Mouse (Mus musculus): ENCODE results near the gene Kctd7. TPM values are rescaled to one million over a fixed set of nuclear protein-coding genes. Genes with fewer than 3 reads are reported as not detected.
A peak's percentile ranks its signal among the peaks of the same experiment; 100 is the strongest.

Gene Kctd7
- polyA plus RNA-seq, 1 experiment from 2014 or later: 5.7 TPM

GRCm38 (mm10) chr5:130173012-130173411 lies 28.4 kb downstream of the Kctd7 start:
- Histone ChIP-seq H3K4me1 (replicated peaks; ENCODE audit: control insufficient read depth, insufficient read depth, low read length) (0 out of 2 replicates have a peak, but pooled peaks cover 4% of the 10 kb centered on the region), H3K9me3 (ENCODE audit: control insufficient read depth, low read length) (no peaks in the 10 kb centered on the region), H3K4me3 (ENCODE audit: low read depth, low read length) (no peak overlapping the region), H3K27ac (ENCODE audit: low read depth, low read length) (no peak overlapping the region), H3K36me3 (ENCODE audit: control insufficient read depth, insufficient read depth, low read length) (no peaks in the 10 kb centered on the region), H3K4me2 (replicated peaks; ENCODE audit: low read depth, low read length) (no peak overlapping the region), H3K9ac (ENCODE audit: low read depth, low read length) (no peak overlapping the region), H3K27me3 (ENCODE audit: control insufficient read depth, insufficient read depth, low read length) (no peaks in the 10 kb centered on the region)
- ATAC-seq (ENCODE audit: low FRiP score) (no peak), DNase-seq (ENCODE audit: low spot score) (no peak)
- 85% methylated on average over 4 of the region's 4 CpGs for WGBS

DNA sequence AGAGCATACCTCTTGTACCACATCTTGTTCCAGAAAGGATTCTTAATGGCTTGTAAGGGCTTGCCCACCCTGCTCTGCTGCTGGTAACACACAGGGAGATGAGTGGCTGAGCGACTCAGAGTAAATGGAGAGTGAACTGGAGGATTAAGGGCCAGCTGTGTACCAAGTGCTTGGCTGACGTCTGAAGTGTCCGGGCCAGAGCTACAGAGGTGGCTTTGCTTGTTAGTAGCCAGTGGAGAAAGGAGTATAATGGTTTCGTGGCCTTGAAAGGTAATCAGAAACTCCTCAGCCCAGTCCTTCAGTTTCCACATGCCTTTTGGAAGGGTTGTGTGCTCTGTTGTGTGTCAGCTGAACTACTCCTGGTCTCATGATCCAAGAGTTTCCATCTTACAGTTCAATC lies 33.2 kb downstream of the Kctd7 start:
- Histone ChIP-seq H3K4me1 (replicated peaks; ENCODE audit: control insufficient read depth, insufficient read depth, low read length) (no peaks in the 10 kb centered on the region), H3K4me2 (replicated peaks; ENCODE audit: low read depth, low read length) (no peak overlapping the region), H3K36me3 (ENCODE audit: control insufficient read depth, insufficient read depth, low read length) (no peaks in the 10 kb centered on the region), H3K27ac (ENCODE audit: low read depth, low read length) (no peak overlapping the region), H3K4me3 (ENCODE audit: low read depth, low read length) (no peak overlapping the region), H3K27me3 (ENCODE audit: control insufficient read depth, insufficient read depth, low read length) (no peaks in the 10 kb centered on the region), H3K9ac (ENCODE audit: low read depth, low read length) (no peak overlapping the region), H3K9me3 (ENCODE audit: control insufficient read depth, low read length) (no peaks in the 10 kb centered on the region)
- WGBS: 73% methylated on average over 4 of the region's 4 CpGs
- ATAC-seq (ENCODE audit: low FRiP score) (no peak), DNase-seq (ENCODE audit: low spot score) (no peak)

- Histone ChIP-seq H3K4me3 (ENCODE audit: low read depth, low read length) (no peak overlapping the region), H3K4me2 (replicated peaks; ENCODE audit: low read depth, low read length) (no peak overlapping the region), H3K36me3 (ENCODE audit: control insufficient read depth, insufficient read depth, low read length) (no peaks in the 10 kb centered on the region), H3K9me3 (ENCODE audit: control insufficient read depth, low read length) (no peaks in the 10 kb centered on the region), H3K27ac (ENCODE audit: low read depth, low read length) (no peak overlapping the region), H3K4me1 (replicated peaks; ENCODE audit: control insufficient read depth, insufficient read depth, low read length) (no peaks in the 10 kb centered on the region), H3K27me3 (ENCODE audit: control insufficient read depth, insufficient read depth, low read length) (no peaks in the 10 kb centered on the region), H3K9ac (ENCODE audit: low read depth, low read length) (no peak overlapping the region)
- WGBS: 73% methylated on average over 7 of the region's 7 CpGs
- DNase-seq (ENCODE audit: low spot score): no peak
- ATAC-seq (ENCODE audit: low FRiP score): no peak
These were observed 35.7 kb downstream of the Kctd7 start for GRCm38 (mm10) chr5:130180362-130180761.

DNA sequence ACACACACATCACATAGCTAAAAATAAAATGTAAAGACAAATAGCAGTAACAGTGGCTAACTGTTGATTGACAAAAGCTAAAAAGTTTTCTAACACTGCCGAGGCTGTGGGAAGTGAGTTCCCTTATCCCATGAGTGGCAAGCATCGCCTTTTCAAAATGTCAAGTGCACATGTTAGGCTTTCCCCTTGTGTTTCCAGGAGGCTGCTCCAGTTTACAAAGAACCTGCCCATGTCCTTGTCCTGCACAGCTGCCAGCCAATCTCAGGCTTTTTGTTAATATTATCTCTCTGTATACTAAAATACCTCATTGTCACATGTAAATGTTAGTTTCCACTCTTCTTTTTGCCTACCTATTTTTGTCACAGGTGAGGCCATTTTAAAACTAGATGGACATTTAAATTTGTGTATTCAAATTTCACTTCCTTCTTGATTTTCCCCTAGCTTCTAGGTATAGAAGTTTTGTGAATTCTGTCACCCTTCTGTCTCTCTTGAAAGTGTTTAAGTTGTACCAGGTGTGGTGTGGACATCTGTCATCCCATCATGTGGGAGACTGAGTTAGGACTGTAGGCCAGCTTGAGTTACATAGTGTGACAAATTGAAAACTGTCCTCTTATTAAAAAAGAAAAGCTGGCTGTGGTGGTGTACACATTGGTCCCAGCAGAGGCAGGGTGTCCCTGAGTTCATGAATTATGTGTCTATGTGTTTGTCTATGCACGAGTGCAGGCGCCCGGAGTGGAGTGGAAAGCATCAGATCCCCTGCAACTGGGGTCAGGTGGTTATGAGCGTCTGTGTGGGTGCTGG lies 37.3 kb downstream of the Kctd7 start:
- no peaks in the 10 kb centered on the region for H3K36me3 ChIP-seq (ENCODE audit: control insufficient read depth, insufficient read depth, low read length)
- H3K4me2 ChIP-seq (replicated peaks; ENCODE audit: low read depth, low read length): no peak overlapping the region
- WGBS: 86% methylated on average over 6 of the region's 6 CpGs
- no peak overlapping the region for H3K9ac ChIP-seq (ENCODE audit: low read depth, low read length)
- no peak overlapping the region for H3K4me3 ChIP-seq (ENCODE audit: low read depth, low read length)
- H3K27me3 ChIP-seq (ENCODE audit: control insufficient read depth, insufficient read depth, low read length): no peaks in the 10 kb centered on the region
- no peaks in the 10 kb centered on the region for H3K4me1 ChIP-seq (replicated peaks; ENCODE audit: control insufficient read depth, insufficient read depth, low read length)
- no peak overlapping the region for H3K27ac ChIP-seq (ENCODE audit: low read depth, low read length)
- ATAC-seq (ENCODE audit: low FRiP score) (no peak), DNase-seq (ENCODE audit: low spot score) (no peak)
- no peaks in the 10 kb centered on the region for H3K9me3 ChIP-seq (ENCODE audit: control insufficient read depth, low read length)

DNA sequence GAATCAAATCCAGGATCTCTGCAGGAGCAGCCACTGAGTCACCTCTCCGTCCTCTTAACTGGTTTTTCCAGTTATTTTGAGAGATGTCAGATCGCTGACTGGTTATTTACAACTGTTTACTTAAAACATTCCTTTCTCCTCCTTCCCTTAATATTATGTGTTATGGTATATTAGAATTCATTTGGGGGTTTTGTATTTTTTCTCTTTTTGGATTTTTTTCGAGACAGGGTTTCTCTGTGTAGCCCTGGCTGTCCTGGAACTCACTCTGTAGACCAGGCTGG lies 37.8 kb downstream of the Kctd7 start:
- Histone ChIP-seq H3K9me3 (ENCODE audit: control insufficient read depth, low read length) (no peaks in the 10 kb centered on the region), H3K4me2 (replicated peaks; ENCODE audit: low read depth, low read length) (no peak overlapping the region), H3K27ac (ENCODE audit: low read depth, low read length) (no peak overlapping the region), H3K36me3 (ENCODE audit: control insufficient read depth, insufficient read depth, low read length) (no peaks in the 10 kb centered on the region), H3K4me1 (replicated peaks; ENCODE audit: control insufficient read depth, insufficient read depth, low read length) (no peaks in the 10 kb centered on the region), H3K27me3 (ENCODE audit: control insufficient read depth, insufficient read depth, low read length) (no peaks in the 10 kb centered on the region), H3K4me3 (ENCODE audit: low read depth, low read length) (no peak overlapping the region), H3K9ac (ENCODE audit: low read depth, low read length) (no peak overlapping the region)
- DNase-seq (ENCODE audit: low spot score): no peak
- WGBS: 91% methylated on average over 3 of the region's 3 CpGs
- no peak for ATAC-seq (ENCODE audit: low FRiP score)

GRCm38 (mm10) chr5:130184193-130184856 lies 39.7 kb downstream of the Kctd7 start:
- ATAC-seq (ENCODE audit: low FRiP score) (no peak), DNase-seq (ENCODE audit: low spot score) (no peak)
- Histone ChIP-seq H3K27ac (ENCODE audit: low read depth, low read length) (no peak overlapping the region), H3K27me3 (ENCODE audit: control insufficient read depth, insufficient read depth, low read length) (no peaks in the 10 kb centered on the region), H3K4me3 (ENCODE audit: low read depth, low read length) (no peak overlapping the region), H3K36me3 (ENCODE audit: control insufficient read depth, insufficient read depth, low read length) (no peaks in the 10 kb centered on the region), H3K9me3 (ENCODE audit: control insufficient read depth, low read length) (no peaks in the 10 kb centered on the region), H3K9ac (ENCODE audit: low read depth, low read length) (no peak overlapping the region), H3K4me2 (replicated peaks; ENCODE audit: low read depth, low read length) (no peak overlapping the region), H3K4me1 (replicated peaks; ENCODE audit: control insufficient read depth, insufficient read depth, low read length) (no peaks in the 10 kb centered on the region)
- WGBS: 90% methylated on average over 9 of the region's 9 CpGs

GRCm38 (mm10) chr5:130185312-130185711 lies 40.7 kb downstream of the Kctd7 start:
- Histone ChIP-seq H3K4me1 (replicated peaks; ENCODE audit: control insufficient read depth, insufficient read depth, low read length) (no peaks in the 10 kb centered on the region), H3K4me3 (ENCODE audit: low read depth, low read length) (no peak overlapping the region)
- ATAC-seq (ENCODE audit: low FRiP score): no peak

DNA sequence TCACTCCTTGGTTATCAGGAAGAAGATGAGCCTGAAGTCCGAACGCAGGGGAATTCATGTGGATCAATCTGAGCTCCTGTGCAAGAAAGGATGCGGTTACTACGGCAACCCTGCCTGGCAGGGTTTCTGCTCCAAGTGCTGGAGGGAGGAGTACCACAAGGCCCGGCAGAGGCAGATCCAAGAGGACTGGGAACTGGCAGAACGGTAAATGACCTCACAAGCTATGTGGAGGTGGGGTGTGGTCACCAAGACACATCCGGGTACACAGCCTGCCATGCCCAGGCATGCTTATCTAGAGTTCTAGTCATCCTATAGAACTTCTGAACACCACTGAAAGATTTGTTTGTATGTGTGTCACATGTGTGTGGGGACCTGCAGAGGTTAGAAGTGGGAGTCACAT lies 42.7 kb downstream of the Kctd7 start:
- Histone ChIP-seq H3K4me2 (replicated peaks; ENCODE audit: low read depth, low read length) (no peak overlapping the region), H3K27ac (ENCODE audit: low read depth, low read length) (no peak overlapping the region), H3K9me3 (ENCODE audit: control insufficient read depth, low read length) (no peaks in the 10 kb centered on the region), H3K27me3 (ENCODE audit: control insufficient read depth, insufficient read depth, low read length) (no peaks in the 10 kb centered on the region), H3K36me3 (ENCODE audit: control insufficient read depth, insufficient read depth, low read length) (0 out of 2 replicates have a peak, but pooled peaks cover 4% of the 10 kb centered on the region), H3K9ac (ENCODE audit: low read depth, low read length) (no peak overlapping the region), H3K4me3 (ENCODE audit: low read depth, low read length) (no peak overlapping the region), H3K4me1 (replicated peaks; ENCODE audit: control insufficient read depth, insufficient read depth, low read length) (no peaks in the 10 kb centered on the region)
- 60% methylated on average over 7 of the region's 7 CpGs for WGBS
- ATAC-seq (ENCODE audit: low FRiP score) (no peak), DNase-seq (ENCODE audit: low spot score) (peak; percentile 16)

More at GRCm38 (mm10) chr5:130185312-130185711, 40.7 kb downstream of the Kctd7 start:
- no peak overlapping the region for H3K27ac ChIP-seq (ENCODE audit: low read depth, low read length)
- DNase-seq (ENCODE audit: low spot score): no peak
- no peaks in the 10 kb centered on the region for H3K9me3 ChIP-seq (ENCODE audit: control insufficient read depth, low read length)
- 0 out of 2 replicates have a peak, but pooled peaks cover 4% of the 10 kb centered on the region for H3K36me3 ChIP-seq (ENCODE audit: control insufficient read depth, insufficient read depth, low read length)
- no peak overlapping the region for H3K9ac ChIP-seq (ENCODE audit: low read depth, low read length)
- WGBS: 91% methylated on average over 6 of the region's 6 CpGs
- H3K27me3 ChIP-seq (ENCODE audit: control insufficient read depth, insufficient read depth, low read length): no peaks in the 10 kb centered on the region
- no peak overlapping the region for H3K4me2 ChIP-seq (replicated peaks; ENCODE audit: low read depth, low read length)

- ATAC-seq (ENCODE audit: low FRiP score): no peak
- no peak for DNase-seq (ENCODE audit: low spot score)
- 97% methylated on average over 6 of the region's 6 CpGs for WGBS
- no peak overlapping the region for H3K4me2 ChIP-seq (replicated peaks; ENCODE audit: low read depth, low read length)
- no peak overlapping the region for H3K9ac ChIP-seq (ENCODE audit: low read depth, low read length)
- H3K27me3 ChIP-seq (ENCODE audit: control insufficient read depth, insufficient read depth, low read length): no peaks in the 10 kb centered on the region
- 0 out of 2 replicates have a peak, but pooled peaks cover 4% of the 10 kb centered on the region for H3K36me3 ChIP-seq (ENCODE audit: control insufficient read depth, insufficient read depth, low read length)
- H3K4me3 ChIP-seq (ENCODE audit: low read depth, low read length): no peak overlapping the region
- no peaks in the 10 kb centered on the region for H3K4me1 ChIP-seq (replicated peaks; ENCODE audit: control insufficient read depth, insufficient read depth, low read length)
- H3K9me3 ChIP-seq (ENCODE audit: control insufficient read depth, low read length): no peaks in the 10 kb centered on the region
- H3K27ac ChIP-seq (ENCODE audit: low read depth, low read length): no peak overlapping the region
These were observed 46.2 kb downstream of the Kctd7 start for GRCm38 (mm10) chr5:130190909-130191308.
